Mouse (Mus musculus) skeletal muscle tissue, postnatal 0 days (tissue): Measurements from ENCODE around the gene Pikfyve. TPM values are rescaled to one million over a fixed set of nuclear protein-coding genes. Genes with fewer than 3 reads are reported as not detected.

Experiments
- polyA plus RNA-seq: library from polyadenylated mRNA; unstranded; fragments of >200 nt; fragmentation: Nextera tagmentation; extraction: Ambion mirVana; gene quantifications from 2 replicates; pipeline ENCODE4 v1.2.1, GENCODE M21; 2015

Pikfyve gene
- polyA plus RNA-seq: 3.5 and 4.5 TPM in 2 replicates

GRCm38 (mm10) chr1:65186287-65187073 lies at the start of gene Pikfyve, which contains the start of gene Idh1:
Pikfyve (plus strand) TSS chr1:65186683.
Idh1 (minus strand) TSS chr1:65186500.

GRCm38 (mm10) chr1:65281756-65282155 lies 95.3 kb downstream of the Pikfyve start, which contains the start of gene Pth2r:
Pth2r (plus strand) TSS chr1:65282056.

Other genes with a start within 250 kb of the Pikfyve start
- 2.1 and 2.6 TPM in 2 replicates for gene Plekhm3, start 229.9 kb upstream of the Pikfyve start, polyA plus RNA-seq
- 0.09 TPM in 1 of 2 replicates, not detected in the other for gene Akr1cl, start 153.9 kb upstream of the Pikfyve start, polyA plus RNA-seq
- not detected in 2 replicates for gene Cryge, start 135.5 kb upstream of the Pikfyve start, polyA plus RNA-seq
- gene Crygd, start 123.2 kb upstream of the Pikfyve start, polyA plus RNA-seq: not detected in 2 replicates
- gene Crygc, start 113.0 kb upstream of the Pikfyve start, polyA plus RNA-seq: not detected in 2 replicates
- gene Crygb, start 104.4 kb upstream of the Pikfyve start, polyA plus RNA-seq: not detected in 2 replicates
- not detected in 2 replicates for gene Cryga, start 83.3 kb upstream of the Pikfyve start, polyA plus RNA-seq
- gene Gm28845, start 67.1 kb upstream of the Pikfyve start, polyA plus RNA-seq: not detected in 2 replicates
- gene D630023F18Rik, start 63.5 kb upstream of the Pikfyve start, polyA plus RNA-seq: not detected in 2 replicates
- gene Idh1, start 183 bp upstream of the Pikfyve start, polyA plus RNA-seq: 48.7 and 98.6 TPM in 2 replicates
- gene Pth2r, start 95.4 kb downstream of the Pikfyve start, polyA plus RNA-seq: not detected in 2 replicates